Mouse (Mus musculus) stomach, postnatal 0 days (tissue): ENCODE results near the gene Prpsap2. TPM values are rescaled to one million over a fixed set of nuclear protein-coding genes. Genes with fewer than 3 reads are reported as not detected.

Source experiments
- ATAC-seq: fragments of 200-750 bp; cut with Nextera tagmentation; 2 replicates; pipeline ENCODE4 v1.8.0; 2017; ENCODE audit not compliant: low FRiP score, low TSS enrichment
- DNase-seq: peaks from one replicate; pipeline ENCODE4 v3.0.0-alpha.2; 2016; ENCODE audit warnings: low spot score
- H3K27ac ChIP-seq: fragments of 300-500 bp; sonication (generic); replicated peaks from 2 replicates; pipeline ENCODE4 v1.5.1; 2014; ENCODE audit warnings: mild to moderate bottlenecking, control low read depth
- H3K27me3 ChIP-seq: fragments of 300-500 bp; sonication (generic); 2 replicates; pipeline ENCODE4 v1.6.1; 2014; ENCODE audit warnings: low read length; ENCODE audit not compliant: control insufficient read depth, insufficient read depth
- H3K36me3 ChIP-seq: fragments of 300-500 bp; sonication (generic); 2 replicates; pipeline ENCODE4 v1.6.1; 2014; ENCODE audit warnings: low read length, mixed read lengths; ENCODE audit not compliant: control insufficient read depth, insufficient read depth
- H3K4me1 ChIP-seq: fragments of 300-500 bp; sonication (generic); replicated peaks from 2 replicates; pipeline ENCODE4 v1.6.1; 2014; ENCODE audit warnings: antibody characterized with exemption; ENCODE audit not compliant: control insufficient read depth, insufficient read depth
- H3K4me2 ChIP-seq: fragments of 300-500 bp; sonication (generic); replicated peaks from 2 replicates; pipeline ENCODE4 v1.6.1; 2014; ENCODE audit warnings: low read depth, mild to moderate bottlenecking, control low read depth, moderate library complexity
- H3K4me3 ChIP-seq: fragments of 300-500 bp; sonication (generic); 2 replicates; pipeline ENCODE4 v1.5.1; 2014; ENCODE audit warnings: low read depth, low read length, control low read depth
- H3K9ac ChIP-seq: fragments of 300-500 bp; sonication (generic); 2 replicates; pipeline ENCODE4 v1.6.1; 2014; ENCODE audit warnings: mild to moderate bottlenecking, low read length, control low read depth, mixed read lengths
- H3K9me3 ChIP-seq: fragments of 300-500 bp; sonication (generic); 2 replicates; pipeline ENCODE4 v1.6.1; 2016; ENCODE audit warnings: low read length; ENCODE audit not compliant: control insufficient read depth
- CTCF ChIP-seq: IDR thresholded peaks from 2 replicates; pipeline ENCODE4 v1.5.1; 2016; ENCODE audit warnings: antibody characterized with exemption, low read depth, mild to moderate bottlenecking, moderate library complexity
- EP300 ChIP-seq: optimal IDR thresholded peaks from 2 replicates; pipeline ENCODE3; 2016; ENCODE audit warnings: antibody characterized with exemption
- WGBS: fragments of 180-500 bp; shearing (Covaris S2); extraction: QIAGEN DNeasy Blood & Tissue Kit; methylation state at CpG from one replicate; pipeline ENCODE4 v1.1.7; 2014; 5-methylcytosine and 5-hydroxymethylcytosine counted together
- polyA plus RNA-seq: library from polyadenylated mRNA; unstranded; fragments of >200 nt; fragmentation: Nextera tagmentation; extraction: Ambion mirVana; gene quantifications from 2 replicates; pipeline ENCODE4 v1.2.1, GENCODE M21; 2015

The Prpsap2 gene
- polyA plus RNA-seq, 1 experiment from 2014 or later = 17.4 TPM

DNA sequence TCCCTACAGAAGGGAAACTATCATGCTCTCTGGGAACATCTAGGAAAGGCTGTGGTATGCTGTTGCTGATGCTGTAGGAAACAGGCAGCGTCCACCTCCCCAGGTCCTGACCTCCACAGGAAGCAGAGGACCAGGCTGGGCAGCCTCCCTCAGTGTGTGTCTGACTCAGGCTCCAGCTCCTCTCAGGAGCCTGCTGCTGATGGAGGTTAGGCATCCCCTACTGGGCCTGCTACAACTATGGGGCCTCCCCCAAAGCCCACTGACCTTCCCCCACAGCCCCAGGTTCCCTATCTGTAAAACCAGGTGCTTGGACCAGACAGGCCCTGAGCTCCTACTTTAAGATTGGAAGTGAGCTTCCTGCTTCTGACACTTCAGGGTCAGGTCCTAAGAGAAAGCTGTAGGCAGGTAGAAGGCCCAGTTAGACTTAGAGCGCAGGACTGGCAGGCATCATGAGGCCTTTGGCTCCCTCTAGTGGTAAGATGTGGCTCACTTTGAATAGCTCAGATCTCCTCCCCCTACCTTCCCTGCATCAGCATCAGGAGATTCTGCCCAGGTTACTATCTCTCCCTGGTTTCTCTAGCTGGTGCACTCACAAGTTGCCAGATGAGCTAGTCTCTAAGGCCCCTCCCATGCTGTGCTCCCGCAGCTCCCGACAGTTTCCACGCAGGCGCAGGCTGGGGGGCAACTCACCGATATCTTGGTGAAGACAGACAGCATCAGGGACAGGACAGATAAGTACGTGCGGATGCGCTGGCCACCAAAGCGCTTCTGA lies 47.4 kb downstream of the Prpsap2 start:
- H3K36me3 ChIP-seq = no peaks in the 10 kb centered on the region
- H3K4me2 ChIP-seq = no peak overlapping the region
- H3K27ac ChIP-seq = no peak overlapping the region
- ATAC-seq = peak; percentile 82
- WGBS = 45% methylated on average over 11 of the region's 11 CpGs
- TF ChIP-seq CTCF (peak; percentile 96), EP300 (no peak)
- H3K4me3 ChIP-seq = no peak overlapping the region
- H3K4me1 ChIP-seq = no peaks in the 10 kb centered on the region
- no peaks in the 10 kb centered on the region for H3K9me3 ChIP-seq
- DNase-seq = peak; percentile 74
- H3K9ac ChIP-seq = no peak overlapping the region
- no peaks in the 10 kb centered on the region for H3K27me3 ChIP-seq

GRCm38 (mm10) chr11:61713157-61713855 lies 48.6 kb downstream of the Prpsap2 start:
- Histone ChIP-seq H3K27me3 (no peaks in the 10 kb centered on the region), H3K9ac (no peak overlapping the region), H3K4me3 (no peak overlapping the region), H3K4me1 (no peaks in the 10 kb centered on the region), H3K9me3 (no peaks in the 10 kb centered on the region), H3K36me3 (no peaks in the 10 kb centered on the region), H3K4me2 (no peak overlapping the region), H3K27ac (no peak overlapping the region)
- no peak for DNase-seq
- TF ChIP-seq CTCF (no peak), EP300 (no peak)
- no peak for ATAC-seq
- 61% methylated on average over 15 of the region's 15 CpGs for WGBS

- Histone ChIP-seq H3K4me1 (no peaks in the 10 kb centered on the region), H3K4me3 (no peak overlapping the region), H3K9ac (no peak overlapping the region), H3K9me3 (no peaks in the 10 kb centered on the region), H3K27me3 (no peaks in the 10 kb centered on the region), H3K36me3 (no peaks in the 10 kb centered on the region), H3K27ac (no peak overlapping the region), H3K4me2 (no peak overlapping the region)
- TF ChIP-seq EP300 (no peak), CTCF (peak; percentile 27; the same call in 1 of the 2 replicates)
- ATAC-seq = 0 out of 2 replicates have a peak, but pooled peaks have one; percentile 12
- 55% methylated on average over 3 of the region's 3 CpGs for WGBS
- no peak for DNase-seq
Measured at GRCm38 (mm10) chr11:61708928-61709327, 53.0 kb downstream of the Prpsap2 start.

- DNase-seq (no peak), ATAC-seq (no peak)
- Histone ChIP-seq H3K27ac (no peak overlapping the region), H3K4me2 (no peak overlapping the region), H3K4me1 (no peaks in the 10 kb centered on the region), H3K36me3 (no peaks in the 10 kb centered on the region), H3K9me3 (no peaks in the 10 kb centered on the region), H3K4me3 (no peak overlapping the region), H3K27me3 (no peaks in the 10 kb centered on the region), H3K9ac (no peak overlapping the region)
- TF ChIP-seq CTCF (no peak), EP300 (no peak)
- WGBS = 45% methylated on average over 4 of the region's 4 CpGs
Measured at GRCm38 (mm10) chr11:61706232-61706631, 55.7 kb downstream of the Prpsap2 start.

DNA sequence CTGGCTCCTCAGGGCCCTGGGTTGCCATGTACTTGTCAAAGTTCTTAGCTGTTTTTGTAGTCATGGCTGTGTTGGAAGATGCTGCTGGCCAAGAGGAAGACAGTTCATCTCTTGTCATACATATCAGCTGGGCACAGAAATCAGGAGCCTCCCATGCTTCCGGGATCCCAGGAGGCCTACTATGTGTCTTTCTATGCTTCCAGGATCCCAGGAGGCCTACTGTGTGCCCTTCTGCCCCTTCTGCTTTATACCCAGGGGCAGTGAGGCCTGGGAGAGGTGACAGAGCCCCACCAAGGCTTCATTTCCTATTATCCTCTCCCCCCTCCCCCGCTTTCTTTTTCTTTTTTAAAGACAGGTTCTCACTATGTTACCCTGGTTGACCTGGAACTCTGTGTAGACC lies 56.3 kb downstream of the Prpsap2 start:
- Histone ChIP-seq H3K4me3 (no peak overlapping the region), H3K4me1 (no peaks in the 10 kb centered on the region), H3K36me3 (no peaks in the 10 kb centered on the region), H3K9ac (no peak overlapping the region), H3K4me2 (no peak overlapping the region), H3K9me3 (no peaks in the 10 kb centered on the region), H3K27ac (no peak overlapping the region), H3K27me3 (no peaks in the 10 kb centered on the region)
- DNase-seq = no peak
- no peak for ATAC-seq
- 97% methylated on average over 2 of the region's 2 CpGs for WGBS
- TF ChIP-seq CTCF (no peak), EP300 (no peak)

- TF ChIP-seq CTCF = no peak
- TF ChIP-seq EP300 = no peak
- Histone ChIP-seq H3K4me2 (no peak overlapping the region), H3K9me3 (no peaks in the 10 kb centered on the region), H3K4me3 (no peak overlapping the region), H3K4me1 (no peaks in the 10 kb centered on the region), H3K36me3 (no peaks in the 10 kb centered on the region), H3K27ac (no peak overlapping the region), H3K9ac (no peak overlapping the region), H3K27me3 (no peaks in the 10 kb centered on the region)
- DNase-seq (no peak), ATAC-seq (no peak)
- 91% methylated on average over 5 of the region's 5 CpGs for WGBS
Measured at GRCm38 (mm10) chr11:61702494-61702893, 59.4 kb downstream of the Prpsap2 start.
